ENCODE assay signal across 9 mouse cellular contexts in genomic region chr7:34351997-34352396, GRCm38 (mm10). TPM values are rescaled to one million over a fixed set of nuclear protein-coding genes. Genes with fewer than 3 reads are reported as not detected.
A peak's percentile ranks its signal among the peaks of the same experiment; 100 is the strongest.
DNase-seq lines count a peak whose midpoint lies in the region; ATAC-seq and TF ChIP-seq lines count a peak whose summit lies in the region.
"Had no signal": no experiment of that assay in that cellular context is flagged by ENCODE, and none has a peak within 500 bp of the region (broad histone marks: within the 10 kb centered on the region; RNA-seq: fewer than 3 reads in every experiment).

No protein-coding gene starts in this region.

- TF ChIP-seq CTCF in liver, adult 2 months (IDR thresholded peaks at IDR 0.05; ENCODE audit: low read depth, low read length) = peak; percentile 27; the same call in 1 of the 2 replicates
- peak; percentile 23; the same call in 1 of the 2 replicates for TF ChIP-seq CTCF in bone marrow, adult 2 months (IDR thresholded peaks at IDR 0.05; ENCODE audit: control insufficient read depth, insufficient read depth, low read length)

- no peak overlapping the region for H3K9ac ChIP-seq in liver, adult 2 months (ENCODE audit: low read depth, low read length)
- no peak overlapping the region for H3K9ac ChIP-seq in liver, embryonic 11.5 days (ENCODE audit: low read depth, low read length)
- no peak overlapping the region for H3K9ac ChIP-seq in neural tube, embryonic 15.5 days (replicated peaks)

- H3K4me3 ChIP-seq in liver, adult 2 months (ENCODE audit: insufficient read depth, low read depth, low read length) = no peak overlapping the region
- H3K4me3 ChIP-seq in liver, embryonic 11.5 days (ENCODE audit: low read depth, low read length) = no peak overlapping the region
- H3K4me3 ChIP-seq in bone marrow, adult 2 months (replicated peaks; ENCODE audit: control insufficient read depth, low read depth, low read length) = no peak overlapping the region
- H3K4me3 ChIP-seq in neural tube, embryonic 15.5 days (replicated peaks) = no peak overlapping the region

- no peak for ATAC-seq in liver, embryonic 11.5 days (replicated peaks; ENCODE audit: low FRiP score)
- ATAC-seq in megakaryocyte progenitor cell, adult 5-6 weeks (replicated peaks; ENCODE audit: poor library complexity) = peak; percentile 80
- ATAC-seq in neural tube, embryonic 15.5 days (ENCODE audit: low FRiP score) = no peak
- no peak for ATAC-seq in monocyte, adult 5-6 weeks (replicated peaks; ENCODE audit: insufficient number of reproducible peaks, low FRiP score, low TSS enrichment, poor library complexity, severe bottlenecking)

- TF ChIP-seq POLR2A in liver, adult 2 months (IDR thresholded peaks at IDR 0.05; ENCODE audit: extremely low read depth, insufficient read depth, low read length) = no peak
- no peak for TF ChIP-seq POLR2A in bone marrow, adult 2 months (IDR thresholded peaks at IDR 0.05; ENCODE audit: borderline replicate concordance, control insufficient read depth, low read depth, low read length)

- no peak overlapping the region for H3K27ac ChIP-seq in liver, adult 2 months (replicated peaks; ENCODE audit: insufficient read depth, low read depth, low read length)
- H3K27ac ChIP-seq in liver, embryonic 11.5 days (ENCODE audit: low read depth, low read length) = no peak overlapping the region
- H3K27ac ChIP-seq in bone marrow, adult 2 months (ENCODE audit: control insufficient read depth, insufficient read depth, low read depth, low read length, poor library complexity) = no peak overlapping the region
- no peak overlapping the region for H3K27ac ChIP-seq in neural tube, embryonic 15.5 days (replicated peaks)

- H3K27me3 ChIP-seq in liver, adult 2 months (ENCODE audit: control insufficient read depth, insufficient read depth, low read length) = no peaks in the 10 kb centered on the region
- H3K27me3 ChIP-seq in liver, embryonic 11.5 days (replicated peaks; ENCODE audit: control insufficient read depth, insufficient read depth, low read length) = no peaks in the 10 kb centered on the region
- no peaks in the 10 kb centered on the region for H3K27me3 ChIP-seq in neural tube, embryonic 15.5 days (replicated peaks)

- DNase-seq in cerebellum, postnatal 14 days = peak; percentile 20 to 26
- no peak for DNase-seq in cerebellum, adult 9-10 months
- no peak for DNase-seq in liver, adult 2 months (ENCODE audit: extremely low read depth, low read depth, low spot score)
- DNase-seq in liver, embryonic 11.5 days (ENCODE audit: low spot score) = no peak

- 90% methylated on average over 1 of the region's 1 CpGs for WGBS in liver, adult 2 months
- 94% methylated on average over 1 of the region's 1 CpGs for WGBS in liver, embryonic 11.5 days
- WGBS in bone marrow, adult 2 months = 89% methylated on average over 1 of the region's 1 CpGs
- WGBS in neural tube, embryonic 15.5 days = 74% methylated on average over 1 of the region's 1 CpGs

- H3K4me2 ChIP-seq in liver, embryonic 11.5 days = no peak overlapping the region
- H3K4me2 ChIP-seq in neural tube, embryonic 15.5 days = no peak overlapping the region

- no peaks in the 10 kb centered on the region; the same call in 1 of the 2 replicates for H3K79me2 ChIP-seq in liver, adult 2 months (ENCODE audit: control insufficient read depth, insufficient read depth, low read length)

- H3K4me1 ChIP-seq in liver, adult 2 months (ENCODE audit: control insufficient read depth, insufficient read depth, low read length) = no peaks in the 10 kb centered on the region
- H3K4me1 ChIP-seq in liver, embryonic 11.5 days (replicated peaks; ENCODE audit: control insufficient read depth, insufficient read depth, low read length) = no peaks in the 10 kb centered on the region
- H3K4me1 ChIP-seq in bone marrow, adult 2 months (ENCODE audit: control insufficient read depth, insufficient read depth, low read length) = no peaks in the 10 kb centered on the region
- no peaks in the 10 kb centered on the region for H3K4me1 ChIP-seq in neural tube, embryonic 15.5 days

- no peaks in the 10 kb centered on the region for H3K9me3 ChIP-seq in liver, embryonic 11.5 days (ENCODE audit: control insufficient read depth, low read length)
- no peaks in the 10 kb centered on the region for H3K9me3 ChIP-seq in neural tube, embryonic 15.5 days (replicated peaks)
- H3K9me3 ChIP-seq: G1E had no signal

- H3K36me3 ChIP-seq in liver, adult 2 months (ENCODE audit: control insufficient read depth, insufficient read depth, low read length) = peaks cover 72% of the 10 kb centered on the region
- H3K36me3 ChIP-seq in liver, embryonic 11.5 days (ENCODE audit: control insufficient read depth, insufficient read depth, low read length) = peaks cover 47% of the 10 kb centered on the region
- peaks cover 67% of the 10 kb centered on the region for H3K36me3 ChIP-seq in neural tube, embryonic 15.5 days

RNA-seq across cellular contexts. Expression of gene 4931406P16Rik, which starts 38.6 kb away (rescaled TPM):
- total RNA-seq in liver, adult 2 months (2014; rRNA removed) = 11.7 and 12.6 TPM in 2 replicates
- 6.9 and 10.1 TPM in 2 replicates for polyA plus RNA-seq in liver, adult 2 months (2012; rRNA removed)
- 28.7 and 32.6 TPM in 2 replicates for polyA plus RNA-seq in liver, embryonic 11.5 days (2014; fragmentation: Nextera tagmentation; extraction: Ambion mirVana)
- 6.0 and 13.3 TPM in 2 replicates for polyA plus RNA-seq in bone marrow, adult 2 months (2011; ENCODE audit: insufficient read depth, insufficient read length, low replicate concordance, missing spikeins)
- total RNA-seq in megakaryocyte progenitor cell, adult 5-6 weeks (2015) = 16.4 and 18.7 TPM in 2 replicates
- 12.0 and 12.2 TPM in 2 replicates for total RNA-seq in megakaryocyte progenitor cell, adult 5-6 weeks (2017)
- 30.1 and 30.8 TPM in 2 replicates for polyA plus RNA-seq in neural tube, embryonic 15.5 days (2015; fragmentation: Nextera tagmentation; extraction: Ambion mirVana)
- 28.1 to 42.2 TPM (median 28.8 TPM) in 3 replicates for total RNA-seq in monocyte, adult 5-6 weeks (2017)

RNA-seq across cellular contexts. Expression of gene Lsm14a, which starts 41.1 kb away (rescaled TPM):
- total RNA-seq in liver, adult 2 months (2014; rRNA removed) = 24.1 and 26.2 TPM in 2 replicates
- polyA plus RNA-seq in liver, adult 2 months (2012; rRNA removed) = 12.5 and 13.7 TPM in 2 replicates
- 44.3 TPM in 2 replicates for polyA plus RNA-seq in liver, embryonic 11.5 days (2014; fragmentation: Nextera tagmentation; extraction: Ambion mirVana)
- polyA plus RNA-seq in bone marrow, adult 2 months (2011; ENCODE audit: insufficient read depth, insufficient read length, low replicate concordance, missing spikeins) = 60.4 and 64.8 TPM in 2 replicates
- total RNA-seq in megakaryocyte progenitor cell, adult 5-6 weeks (2015) = 104 and 106 TPM in 2 replicates
- 51.3 and 61.7 TPM in 2 replicates for total RNA-seq in megakaryocyte progenitor cell, adult 5-6 weeks (2017)
- polyA plus RNA-seq in neural tube, embryonic 15.5 days (2015; fragmentation: Nextera tagmentation; extraction: Ambion mirVana) = 47.5 and 59.2 TPM in 2 replicates
- total RNA-seq in monocyte, adult 5-6 weeks (2017) = 94.4 to 159 TPM (median 97.2 TPM) in 3 replicates

Comparison
In these comparisons a context has a peak if more than half of its experiments do, and no peak if none do; other contexts are left out.
1. DNase-seq: peak in cerebellum, postnatal 14 days (2 of 2); none in cerebellum, adult 9-10 months (single experiment), liver, adult 2 months (single experiment) and liver, embryonic 11.5 days (single experiment).